Mouse (Mus musculus): ENCODE data around the gene Rad51b. TPM values are rescaled to one million over a fixed set of nuclear protein-coding genes. Genes with fewer than 3 reads are reported as not detected.
A peak's percentile ranks its signal among the peaks of the same experiment; 100 is the strongest.

Rad51b gene
- total and polyA plus RNA-seq, 3 experiments: 0.47 to 0.50 (median 0.49) TPM

DNA sequence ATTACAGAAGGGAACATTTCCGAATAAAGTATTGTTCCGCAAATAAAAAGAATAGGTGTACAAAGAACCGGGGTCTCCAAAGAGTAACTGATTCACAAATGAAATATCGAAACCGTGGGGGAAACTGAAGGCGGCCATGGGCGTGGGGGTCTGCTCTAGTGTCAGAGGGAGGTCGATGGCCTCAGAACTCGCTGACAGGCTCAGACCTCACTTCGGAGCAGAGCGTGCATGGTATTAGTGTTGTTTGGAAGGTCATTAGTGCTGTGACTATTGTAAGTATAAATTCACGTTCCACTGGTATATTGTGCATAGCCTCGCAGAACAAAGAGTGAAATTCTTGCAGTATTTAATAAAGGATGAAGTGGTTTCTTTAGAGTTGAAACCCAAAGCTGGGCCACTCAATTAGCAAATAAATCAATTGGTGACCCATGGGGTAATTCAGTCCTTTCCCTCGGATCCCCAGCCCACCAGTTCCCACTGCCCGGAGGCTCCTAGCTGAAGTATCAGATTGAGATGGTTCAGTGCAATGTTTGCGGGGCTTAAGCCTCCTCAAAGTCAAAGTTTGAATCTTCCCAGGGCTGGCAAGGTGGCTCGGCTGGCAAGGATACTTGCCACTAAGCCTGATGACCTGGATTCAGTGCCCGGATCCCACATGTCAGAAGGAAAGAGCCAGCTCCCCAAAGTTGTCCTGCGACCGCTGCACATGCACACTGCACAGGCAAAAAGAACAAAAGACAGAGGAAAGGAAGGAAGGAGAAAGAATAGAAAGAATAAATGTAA is 517.4 kb downstream of the Rad51b start:
- no peaks in the 10 kb centered on the region; the same call in 1 of the 2 replicates for H3K4me1 ChIP-seq (ENCODE audit: control insufficient read depth, insufficient read depth, low read length)
- H3K36me3 ChIP-seq (ENCODE audit: control insufficient read depth, insufficient read depth, low read length): no peaks in the 10 kb centered on the region
- H3K79me2 ChIP-seq (replicated peaks; ENCODE audit: control insufficient read depth, insufficient read depth, low read length): no peaks in the 10 kb centered on the region
- intact Hi-C loops (cut with DNase I): no loop called here
- H3K4me3 ChIP-seq: no peak overlapping the region
- DNase-seq: no peak
- no peak for TF ChIP-seq EP300 (IDR thresholded peaks at IDR 0.05; ENCODE audit: insufficient read depth, low read depth, low read length)
- no peaks in the 10 kb centered on the region for H3K27me3 ChIP-seq (ENCODE audit: control insufficient read depth, insufficient read depth, low read length)
- WGBS: 95% methylated on average over 20 of the region's 20 CpGs
- H3K9ac ChIP-seq (ENCODE audit: low read depth, low read length): no peak overlapping the region
- H3K27ac ChIP-seq: no peak overlapping the region

DNA sequence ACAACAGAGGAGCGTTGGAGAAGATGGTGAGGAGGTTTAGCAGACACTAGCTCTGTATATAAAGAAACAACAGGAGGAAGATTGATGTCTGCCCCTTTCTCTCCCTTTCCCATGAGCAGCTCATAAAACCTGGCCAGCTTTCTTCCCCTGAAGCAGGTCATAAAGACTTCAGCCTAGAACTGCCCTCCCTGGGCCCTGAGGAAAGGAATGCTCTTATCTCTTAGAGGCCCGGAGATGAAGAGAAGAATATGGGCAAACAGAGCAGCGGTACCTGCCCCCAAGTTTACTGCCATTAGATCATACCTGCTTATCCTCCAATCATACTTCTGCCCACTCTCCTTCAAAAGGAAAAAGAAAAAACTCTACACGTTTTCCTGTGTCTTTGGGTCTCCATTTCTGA is 519.2 kb downstream of the Rad51b start:
- Histone ChIP-seq H3K4me1 (ENCODE audit: control insufficient read depth, insufficient read depth, low read length) (no peaks in the 10 kb centered on the region; the same call in 1 of the 2 replicates), H3K79me2 (replicated peaks; ENCODE audit: control insufficient read depth, insufficient read depth, low read length) (no peaks in the 10 kb centered on the region), H3K9ac (ENCODE audit: low read depth, low read length) (no peak overlapping the region), H3K36me3 (ENCODE audit: control insufficient read depth, insufficient read depth, low read length) (no peaks in the 10 kb centered on the region), H3K27ac (no peak overlapping the region), H3K4me3 (no peak overlapping the region), H3K27me3 (ENCODE audit: control insufficient read depth, insufficient read depth, low read length) (no peaks in the 10 kb centered on the region)
- DNase-seq: no peak
- WGBS: 80% methylated on average over 4 of the region's 4 CpGs
- intact Hi-C loops (cut with DNase I): no loop called here
- TF ChIP-seq CTCF (IDR thresholded peaks at IDR 0.05) (no peak), EP300 (IDR thresholded peaks at IDR 0.05; ENCODE audit: insufficient read depth, low read depth, low read length) (no peak), POLR2A (IDR thresholded peaks at IDR 0.05; ENCODE audit: insufficient read depth, low read depth, low read length) (no peak)

DNA sequence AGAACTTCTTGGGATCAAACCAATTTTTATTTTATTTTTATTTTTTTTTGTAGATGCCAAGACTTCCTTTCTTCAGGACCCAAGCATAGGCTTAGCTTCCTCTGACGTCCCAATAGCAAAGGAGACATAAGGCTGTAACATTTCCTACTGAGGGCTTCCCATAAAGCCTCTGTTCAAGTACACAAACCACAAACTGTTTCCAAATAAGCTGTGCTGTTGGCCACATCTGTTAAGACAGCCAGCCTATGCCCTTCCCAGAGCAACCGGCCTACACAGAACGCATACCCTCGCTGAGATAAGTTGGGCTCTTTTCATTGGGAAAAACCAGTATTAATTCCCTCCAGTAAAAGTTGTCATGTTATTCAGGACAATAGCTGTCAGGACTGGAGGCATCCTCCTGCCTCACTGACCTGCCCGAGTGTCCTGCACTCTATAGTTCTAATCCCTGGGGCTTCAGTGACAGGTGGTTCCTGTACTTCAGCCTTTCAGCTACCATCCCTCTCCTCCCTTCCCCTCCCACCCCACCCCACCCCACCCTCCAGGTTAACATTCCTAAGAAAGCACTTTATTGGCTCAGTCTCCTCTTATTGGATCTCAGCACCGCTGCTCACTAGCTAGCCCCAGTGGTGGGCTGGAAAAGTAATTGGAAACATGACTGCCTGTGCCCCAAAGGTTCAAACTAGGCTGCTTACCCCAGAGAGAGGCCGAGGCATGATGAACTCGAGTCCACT is 523.3 kb downstream of the Rad51b start:
- H3K4me1 ChIP-seq (ENCODE audit: control insufficient read depth, insufficient read depth, low read length): peaks cover 3% of the 10 kb centered on the region; the same call in 1 of the 2 replicates
- no peaks in the 10 kb centered on the region for H3K27me3 ChIP-seq (ENCODE audit: control insufficient read depth, insufficient read depth, low read length)
- no peak for TF ChIP-seq EP300 (IDR thresholded peaks at IDR 0.05; ENCODE audit: insufficient read depth, low read depth, low read length)
- TF ChIP-seq POLR2A (IDR thresholded peaks at IDR 0.05; ENCODE audit: insufficient read depth, low read depth, low read length): no peak
- no peak for TF ChIP-seq CTCF (IDR thresholded peaks at IDR 0.05)
- H3K36me3 ChIP-seq (ENCODE audit: control insufficient read depth, insufficient read depth, low read length): no peaks in the 10 kb centered on the region
- intact Hi-C loops (cut with DNase I): no loop called here
- 85% methylated on average over 8 of the region's 8 CpGs for WGBS
- H3K9ac ChIP-seq (ENCODE audit: low read depth, low read length): no peak overlapping the region
- no peak overlapping the region for H3K27ac ChIP-seq
- no peak overlapping the region for H3K4me3 ChIP-seq
- no peaks in the 10 kb centered on the region for H3K79me2 ChIP-seq (replicated peaks; ENCODE audit: control insufficient read depth, insufficient read depth, low read length)
- no peak for DNase-seq

DNA sequence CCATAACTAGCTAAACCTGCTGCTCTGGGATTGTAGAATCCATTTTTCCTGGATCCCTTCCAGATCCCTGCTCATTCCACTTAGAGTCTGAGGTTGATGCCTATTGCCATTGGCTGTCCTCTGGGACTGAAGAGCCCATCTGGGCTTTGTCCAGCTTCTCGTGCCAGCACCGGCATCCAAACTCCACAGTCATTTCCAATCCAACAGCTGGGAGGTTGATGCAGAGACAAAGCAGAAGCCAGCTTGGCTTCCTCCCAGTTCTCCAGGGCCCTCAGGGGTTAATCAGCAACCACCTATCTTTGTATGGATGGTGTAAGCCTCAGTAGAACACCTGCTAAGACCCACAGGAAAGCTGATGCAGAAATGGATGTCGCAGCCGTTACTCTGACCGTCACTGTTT is 524.8 kb downstream of the Rad51b start:
- H3K27me3 ChIP-seq (ENCODE audit: control insufficient read depth, insufficient read depth, low read length): no peaks in the 10 kb centered on the region
- no peaks in the 10 kb centered on the region for H3K36me3 ChIP-seq (ENCODE audit: control insufficient read depth, insufficient read depth, low read length)
- no peak overlapping the region for H3K4me3 ChIP-seq
- intact Hi-C loops (cut with DNase I): no loop called here
- no peak for TF ChIP-seq POLR2A (IDR thresholded peaks at IDR 0.05; ENCODE audit: insufficient read depth, low read depth, low read length)
- 0 out of 2 replicates have a peak, but pooled peaks have one; percentile 16 for TF ChIP-seq EP300 (IDR thresholded peaks at IDR 0.05; ENCODE audit: insufficient read depth, low read depth, low read length)
- H3K79me2 ChIP-seq (replicated peaks; ENCODE audit: control insufficient read depth, insufficient read depth, low read length): no peaks in the 10 kb centered on the region
- peak overlapping the region; percentile 15; the same call in 1 of the 2 replicates for H3K27ac ChIP-seq
- peak in 1 of 2 experiments; percentile 67 for DNase-seq
- 51% methylated on average over 5 of the region's 5 CpGs for WGBS
- peaks cover 3% of the 10 kb centered on the region; the same call in 1 of the 2 replicates for H3K4me1 ChIP-seq (ENCODE audit: control insufficient read depth, insufficient read depth, low read length)
- no peak overlapping the region for H3K9ac ChIP-seq (ENCODE audit: low read depth, low read length)

DNA sequence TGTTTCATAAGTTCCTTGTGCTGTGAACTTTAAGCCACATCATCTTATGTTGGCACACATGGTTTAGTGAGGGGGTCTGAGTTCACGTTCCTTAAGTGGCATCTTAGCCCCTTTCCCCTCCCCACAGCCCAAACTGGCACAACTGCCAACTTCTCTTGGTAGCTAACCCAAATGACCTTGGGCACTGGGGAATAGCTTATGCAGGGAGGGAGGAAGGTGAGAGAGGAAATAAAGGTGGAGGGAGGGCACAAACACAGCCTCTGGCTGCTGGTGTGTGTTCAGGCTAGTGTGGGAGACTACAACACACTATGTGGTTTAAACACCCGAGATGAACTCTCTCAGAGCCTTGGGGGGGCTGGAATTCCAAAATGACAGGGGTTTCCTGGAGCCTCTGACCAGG is 525.3 kb downstream of the Rad51b start:
- 53% methylated on average over 2 of the region's 2 CpGs for WGBS
- intact Hi-C loops (cut with DNase I): no loop called here
- H3K27ac ChIP-seq: peak overlapping the region; percentile 15; the same call in 1 of the 2 replicates

DNA sequence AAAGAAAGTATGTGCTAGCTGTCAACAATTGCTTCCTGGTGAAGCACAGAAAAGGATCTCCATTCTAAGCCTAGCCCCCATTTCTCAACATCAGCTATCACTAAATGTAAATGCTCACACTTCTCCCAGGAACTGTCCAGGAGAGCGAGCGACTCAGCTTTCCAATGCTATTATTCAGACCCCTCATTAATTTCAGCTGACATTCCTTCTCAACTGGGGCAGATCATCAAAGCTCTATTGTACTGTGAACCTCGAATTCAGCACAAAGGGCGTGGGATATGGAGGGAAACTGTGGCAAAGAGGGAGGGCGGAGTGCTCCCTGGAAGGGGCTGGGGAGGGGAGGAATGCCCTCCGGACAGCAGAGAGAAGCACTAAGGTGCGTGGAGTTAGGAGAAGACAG is 528.8 kb downstream of the Rad51b start:
- Histone ChIP-seq H3K27me3 (ENCODE audit: control insufficient read depth, insufficient read depth, low read length) (no peaks in the 10 kb centered on the region), H3K4me1 (ENCODE audit: control insufficient read depth, insufficient read depth, low read length) (peaks cover 23% of the 10 kb centered on the region), H3K36me3 (ENCODE audit: control insufficient read depth, insufficient read depth, low read length) (peaks cover 6% of the 10 kb centered on the region), H3K9ac (ENCODE audit: low read depth, low read length) (no peak overlapping the region), H3K79me2 (replicated peaks; ENCODE audit: control insufficient read depth, insufficient read depth, low read length) (no peaks in the 10 kb centered on the region), H3K4me3 (no peak overlapping the region), H3K27ac (no peak overlapping the region)
- no peak for DNase-seq
- 87% methylated on average over 7 of the region's 7 CpGs for WGBS
- no peak for TF ChIP-seq POLR2A (IDR thresholded peaks at IDR 0.05; ENCODE audit: insufficient read depth, low read depth, low read length)
- intact Hi-C loops (cut with DNase I): no loop called here

More for the DNA sequence above, 525.3 kb downstream of the Rad51b start:
- H3K9ac ChIP-seq (ENCODE audit: low read depth, low read length): no peak overlapping the region
- H3K36me3 ChIP-seq (ENCODE audit: control insufficient read depth, insufficient read depth, low read length): no peaks in the 10 kb centered on the region
- H3K4me1 ChIP-seq (ENCODE audit: control insufficient read depth, insufficient read depth, low read length): peaks cover 5% of the 10 kb centered on the region
- H3K4me3 ChIP-seq: no peak overlapping the region
- H3K79me2 ChIP-seq (replicated peaks; ENCODE audit: control insufficient read depth, insufficient read depth, low read length): no peaks in the 10 kb centered on the region
- TF ChIP-seq CTCF (IDR thresholded peaks at IDR 0.05) (no peak), EP300 (IDR thresholded peaks at IDR 0.05; ENCODE audit: insufficient read depth, low read depth, low read length) (no peak), POLR2A (IDR thresholded peaks at IDR 0.05; ENCODE audit: insufficient read depth, low read depth, low read length) (no peak)
- H3K27me3 ChIP-seq (ENCODE audit: control insufficient read depth, insufficient read depth, low read length): no peaks in the 10 kb centered on the region
- no peak for DNase-seq

Measured in heart, adult 2 months (tissue).